Mouse (Mus musculus): Measurements from ENCODE around the gene Fer1l4.

GRCm38 (mm10) chr2:156047929-156048328, 4.8 kb downstream of the Fer1l4 start:
- TF ChIP-seq CTCF (IDR thresholded peaks at IDR 0.05; ENCODE audit: low read depth, low read length) (no peak), TAL1 (conservative IDR thresholded peaks at IDR 0.05; ENCODE audit: low read depth, low read length) (no peak)

Measured in G1E (cell line).